Mouse (Mus musculus) thymus, adult 2 months (tissue): ENCODE measurements at regions not wholly inside any gene's neighbourhood (a gene's known extent, or its start where the extent isn't known, plus 50 kb on each side); places are given as distances from the start of the nearest gene placed in this dataset.

Experiments used
- CTCF ChIP-seq: fragments of 200-500 bp; IDR thresholded peaks from 2 replicates; pipeline ENCODE4 v1.5.1; 2012; ENCODE audit warnings: mild to moderate bottlenecking, control low read depth, low read length, moderate library complexity, borderline replicate concordance; ENCODE audit not compliant: control insufficient read depth, poor library complexity, insufficient read depth; ENCODE audit errors: extremely low read depth
- POLR2A ChIP-seq: fragments of 200-500 bp; IDR thresholded peaks from 2 replicates; pipeline ENCODE4 v1.6.1; 2012; ENCODE audit warnings: mild to moderate bottlenecking, low read length, control low read depth, moderate library complexity; ENCODE audit not compliant: control insufficient read depth, poor library complexity, insufficient read depth; ENCODE audit errors: extremely low read depth

GRCm38 (mm10) chr17:4387616-4388015, 606.5 kb upstream of the Arid1b start:
- TF ChIP-seq CTCF (no peak), POLR2A (no peak)
